Mouse (Mus musculus): ENCODE data around the gene Sdr9c7. TPM values are rescaled to one million over a fixed set of nuclear protein-coding genes. Genes with fewer than 3 reads are reported as not detected.
"Not testable (repeated sequence)": the region's sequence is repeated elsewhere in the genome, so short reads cannot be mapped to it uniquely, and the experiment has no call there.

Gene Sdr9c7
- polyA plus RNA-seq, 1 experiment from 2014 or later = not detected

DNA sequence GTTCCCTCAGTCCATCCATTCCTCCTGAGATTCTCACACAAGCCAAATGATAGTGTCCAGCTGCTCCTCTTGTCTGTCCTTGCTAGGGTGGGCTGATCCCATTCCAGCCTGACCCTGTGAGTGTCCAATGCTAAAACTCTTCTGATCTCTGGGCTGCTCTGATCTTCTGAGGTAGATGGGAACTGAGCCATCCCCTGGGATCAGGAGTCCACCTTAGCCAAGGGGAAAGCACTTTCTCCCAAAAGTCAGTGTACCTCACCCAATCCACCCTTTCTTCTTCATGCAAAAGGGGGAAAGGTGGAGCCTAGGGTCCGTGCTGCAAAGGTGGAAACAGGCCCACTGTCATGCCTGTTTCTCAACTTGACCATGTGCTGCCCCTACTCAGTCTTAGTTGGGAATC, 6.8 kb upstream of the Sdr9c7 start:
- no peaks in the 10 kb centered on the region for H3K9me3 ChIP-seq (replicated peaks)
- no peak overlapping the region for H3K4me3 ChIP-seq
- peaks cover 5% of the 10 kb centered on the region; the same call in 1 of the 2 replicates for H3K4me1 ChIP-seq
- no peak overlapping the region for H3K4me2 ChIP-seq (replicated peaks)
- H3K9ac ChIP-seq = no peak overlapping the region
- H3K36me3 ChIP-seq = no peaks in the 10 kb centered on the region
- ATAC-seq (ENCODE audit: low FRiP score) = no peak
- WGBS = 83% methylated on average over 1 of the region's 1 CpGs
- H3K27ac ChIP-seq = no peak overlapping the region
- H3K27me3 ChIP-seq = no peaks in the 10 kb centered on the region

GRCm38 (mm10) chr10:127893163-127894022, 4.9 kb upstream of the Sdr9c7 start:
- H3K27ac ChIP-seq; ATAC-seq (ENCODE audit: low FRiP score); H3K4me1 ChIP-seq; H3K9ac ChIP-seq; H3K27me3 ChIP-seq; H3K9me3 ChIP-seq (replicated peaks); H3K4me3 ChIP-seq; H3K4me2 ChIP-seq (replicated peaks); H3K36me3 ChIP-seq: not testable (repeated sequence)
- WGBS = 69% methylated on average over 5 of the region's 5 CpGs

- H3K27me3 ChIP-seq = no peaks in the 10 kb centered on the region
- no peak overlapping the region for H3K4me2 ChIP-seq (replicated peaks)
- H3K4me3 ChIP-seq = no peak overlapping the region
- H3K27ac ChIP-seq = no peak overlapping the region
- no peak for ATAC-seq (ENCODE audit: low FRiP score)
- no peak overlapping the region for H3K9ac ChIP-seq
- 76% methylated on average over 5 of the region's 5 CpGs for WGBS
- H3K4me1 ChIP-seq = no peaks in the 10 kb centered on the region
- H3K9me3 ChIP-seq (replicated peaks) = no peaks in the 10 kb centered on the region
- no peaks in the 10 kb centered on the region for H3K36me3 ChIP-seq
These were observed 1.6 kb upstream of the Sdr9c7 start for GRCm38 (mm10) chr10:127896705-127897104.

DNA sequence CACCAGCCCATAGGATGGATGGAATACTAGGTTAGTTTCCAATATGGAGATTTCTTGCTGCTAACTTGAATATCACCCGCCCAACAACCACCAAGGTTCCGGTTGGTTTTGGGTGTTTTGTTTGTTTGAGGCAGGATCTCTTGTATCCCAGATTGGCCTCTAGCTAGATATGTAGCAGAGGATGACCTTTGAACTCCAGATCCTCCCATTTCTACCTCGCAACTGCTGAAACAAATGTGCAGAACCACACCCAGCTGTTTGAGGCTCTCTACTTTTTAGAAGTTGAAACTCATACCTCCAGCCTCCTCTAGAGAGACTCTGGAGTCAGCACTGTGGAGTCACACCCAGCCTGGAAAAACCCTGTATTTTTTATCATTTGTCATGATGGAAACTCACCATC, 812 bp upstream of the Sdr9c7 start:
- no peak overlapping the region for H3K4me3 ChIP-seq
- H3K4me2 ChIP-seq (replicated peaks) = no peak overlapping the region
- no peak overlapping the region for H3K27ac ChIP-seq
- no peak for ATAC-seq (ENCODE audit: low FRiP score)
- no peaks in the 10 kb centered on the region for H3K9me3 ChIP-seq (replicated peaks)
- no peaks in the 10 kb centered on the region for H3K27me3 ChIP-seq
- no peaks in the 10 kb centered on the region for H3K36me3 ChIP-seq
- WGBS = 88% methylated on average over 3 of the region's 3 CpGs
- H3K4me1 ChIP-seq = no peaks in the 10 kb centered on the region
- H3K9ac ChIP-seq = no peak overlapping the region

DNA sequence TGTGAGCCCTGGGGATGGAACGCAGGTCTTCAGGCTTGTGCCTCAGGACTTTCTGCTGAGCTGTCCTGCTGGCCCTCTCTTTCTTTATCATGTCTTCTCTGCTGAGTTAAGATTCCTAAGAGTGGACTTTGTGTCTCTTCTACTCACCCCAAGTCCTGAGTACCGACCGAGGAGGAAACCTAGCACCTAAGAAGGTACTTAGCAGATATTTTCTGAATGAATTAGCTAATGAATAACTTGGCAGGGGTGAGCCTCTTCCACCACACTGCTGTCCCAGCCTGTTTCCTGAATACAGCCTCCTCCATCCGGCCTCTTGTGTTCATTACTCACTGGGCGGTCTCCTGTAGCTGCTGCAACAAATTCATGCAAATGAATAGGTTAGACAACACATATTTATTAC, 1.5 kb downstream of the Sdr9c7 start:
- ATAC-seq (ENCODE audit: low FRiP score) = no peak
- H3K4me1 ChIP-seq = no peaks in the 10 kb centered on the region
- 65% methylated on average over 5 of the region's 5 CpGs for WGBS

DNA sequence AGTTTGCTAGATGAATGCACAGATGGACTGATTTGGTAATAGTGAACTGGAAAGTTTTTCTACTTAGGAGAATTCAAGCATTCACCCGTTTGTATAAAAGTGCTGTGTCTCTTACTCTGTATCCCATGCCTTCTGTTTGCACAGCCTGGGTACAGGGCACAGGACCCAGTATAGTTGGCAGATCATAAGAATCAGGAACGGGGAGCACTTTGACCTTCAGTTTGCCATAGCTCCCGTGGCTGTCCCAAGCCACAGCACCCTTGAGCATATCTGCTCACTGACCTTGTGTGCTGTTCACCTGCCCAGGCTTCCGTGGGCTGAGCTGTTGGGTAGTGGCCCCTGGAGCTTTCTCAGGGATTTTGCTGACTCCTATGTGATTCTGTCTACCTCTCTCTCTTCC, 3.4 kb downstream of the Sdr9c7 start:
- H3K4me1 ChIP-seq = 0 out of 2 replicates have a peak, but pooled peaks cover 3% of the 10 kb centered on the region
- H3K9me3 ChIP-seq (replicated peaks) = no peaks in the 10 kb centered on the region
- no peak overlapping the region for H3K9ac ChIP-seq
- no peaks in the 10 kb centered on the region for H3K36me3 ChIP-seq
- no peak overlapping the region for H3K4me2 ChIP-seq (replicated peaks)
- 86% methylated on average over 4 of the region's 4 CpGs for WGBS
- ATAC-seq (ENCODE audit: low FRiP score) = no peak
- no peak overlapping the region for H3K27ac ChIP-seq
- no peaks in the 10 kb centered on the region for H3K27me3 ChIP-seq
- H3K4me3 ChIP-seq = no peak overlapping the region

More for the DNA sequence above, 1.5 kb downstream of the Sdr9c7 start:
- no peaks in the 10 kb centered on the region for H3K9me3 ChIP-seq (replicated peaks)
- H3K27ac ChIP-seq = no peak overlapping the region
- no peak overlapping the region for H3K9ac ChIP-seq
- no peaks in the 10 kb centered on the region for H3K27me3 ChIP-seq
- no peaks in the 10 kb centered on the region for H3K36me3 ChIP-seq
- no peak overlapping the region for H3K4me2 ChIP-seq (replicated peaks)
- no peak overlapping the region for H3K4me3 ChIP-seq

DNA sequence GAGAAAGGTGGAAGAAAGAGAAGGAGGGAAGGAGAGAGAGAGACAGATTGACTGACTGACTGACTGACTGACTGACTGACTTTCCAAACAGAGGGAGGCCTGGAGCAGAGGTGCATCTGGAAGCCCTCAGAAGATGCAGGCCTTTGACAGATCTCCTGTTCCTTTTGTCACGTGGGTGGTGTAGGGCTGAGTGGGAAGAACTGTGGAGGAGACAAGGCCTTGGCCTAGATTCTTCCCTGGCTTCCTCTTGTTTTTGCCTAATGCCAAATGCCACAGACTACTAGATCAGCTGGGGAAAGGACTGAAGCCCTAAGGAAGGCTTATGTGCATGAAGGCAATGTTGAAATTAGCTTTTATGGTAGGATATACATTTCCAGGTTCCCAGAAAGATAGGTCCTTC, 4.8 kb downstream of the Sdr9c7 start:
- Histone ChIP-seq H3K9ac (no peak overlapping the region), H3K4me1 (0 out of 2 replicates have a peak, but pooled peaks cover 3% of the 10 kb centered on the region), H3K4me2 (replicated peaks) (no peak overlapping the region), H3K27me3 (no peaks in the 10 kb centered on the region), H3K27ac (no peak overlapping the region), H3K4me3 (no peak overlapping the region), H3K9me3 (replicated peaks) (no peaks in the 10 kb centered on the region), H3K36me3 (no peaks in the 10 kb centered on the region)
- WGBS = 68% methylated on average over 1 of the region's 1 CpGs
- ATAC-seq (ENCODE audit: low FRiP score) = no peak

- Histone ChIP-seq H3K4me3 (no peak overlapping the region), H3K9me3 (replicated peaks) (no peaks in the 10 kb centered on the region), H3K27ac (no peak overlapping the region), H3K4me2 (replicated peaks) (no peak overlapping the region), H3K4me1 (0 out of 2 replicates have a peak, but pooled peaks cover 3% of the 10 kb centered on the region), H3K27me3 (no peaks in the 10 kb centered on the region), H3K36me3 (no peaks in the 10 kb centered on the region), H3K9ac (no peak overlapping the region)
- no peak for ATAC-seq (ENCODE audit: low FRiP score)
- 73% methylated on average over 7 of the region's 7 CpGs for WGBS
These were observed 6.6 kb downstream of the Sdr9c7 start for GRCm38 (mm10) chr10:127904718-127905446.

- H3K4me2 ChIP-seq (replicated peaks) = no peak overlapping the region
- no peak overlapping the region for H3K27ac ChIP-seq
- H3K9ac ChIP-seq = no peak overlapping the region
- H3K9me3 ChIP-seq (replicated peaks) = no peaks in the 10 kb centered on the region
- no peak for ATAC-seq (ENCODE audit: low FRiP score)
- no peaks in the 10 kb centered on the region for H3K27me3 ChIP-seq
- H3K4me1 ChIP-seq = 0 out of 2 replicates have a peak, but pooled peaks cover 3% of the 10 kb centered on the region
- no peak overlapping the region for H3K4me3 ChIP-seq
- no peaks in the 10 kb centered on the region for H3K36me3 ChIP-seq
- WGBS = 50% methylated on average over 2 of the region's 2 CpGs
These were observed 7.8 kb downstream of the Sdr9c7 start for GRCm38 (mm10) chr10:127906138-127906537.

GRCm38 (mm10) chr10:127907386-127907951, 9.2 kb downstream of the Sdr9c7 start:
- no peak overlapping the region for H3K4me2 ChIP-seq (replicated peaks)
- H3K9ac ChIP-seq = no peak overlapping the region
- ATAC-seq (ENCODE audit: low FRiP score) = no peak
- 0 out of 2 replicates have a peak, but pooled peaks cover 3% of the 10 kb centered on the region for H3K4me1 ChIP-seq
- H3K36me3 ChIP-seq = no peaks in the 10 kb centered on the region
- H3K9me3 ChIP-seq (replicated peaks) = no peaks in the 10 kb centered on the region
- H3K4me3 ChIP-seq = no peak overlapping the region
- no peaks in the 10 kb centered on the region for H3K27me3 ChIP-seq
- no peak overlapping the region for H3K27ac ChIP-seq

DNA sequence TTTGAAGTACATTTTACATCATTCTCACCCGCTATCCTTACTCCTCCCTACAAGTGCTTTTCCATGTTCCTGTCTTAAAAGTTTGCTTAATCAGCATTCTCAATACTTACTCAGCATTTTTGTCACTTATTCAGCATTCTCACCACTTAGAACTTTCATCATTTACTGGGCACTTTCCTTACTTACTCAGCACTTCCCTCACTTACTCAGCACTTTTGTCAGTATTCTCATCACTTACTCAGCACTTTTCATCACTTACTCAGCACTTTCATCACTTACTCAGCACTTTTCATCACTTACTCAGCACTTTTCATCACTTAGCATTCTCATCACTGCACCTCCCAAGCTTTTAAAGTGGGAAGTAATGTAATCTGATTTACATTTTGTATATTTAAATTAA, 17.3 kb downstream of the Sdr9c7 start:
- H3K4me3 ChIP-seq = no peak overlapping the region
- no peaks in the 10 kb centered on the region for H3K4me1 ChIP-seq
- no peak overlapping the region for H3K27ac ChIP-seq
- no peaks in the 10 kb centered on the region for H3K36me3 ChIP-seq
- no peaks in the 10 kb centered on the region for H3K9me3 ChIP-seq (replicated peaks)
- no peak overlapping the region for H3K9ac ChIP-seq
- H3K27me3 ChIP-seq = no peaks in the 10 kb centered on the region
- ATAC-seq (ENCODE audit: low FRiP score) = no peak
- 98% methylated on average over 1 of the region's 1 CpGs for WGBS
- no peak overlapping the region for H3K4me2 ChIP-seq (replicated peaks)

DNA sequence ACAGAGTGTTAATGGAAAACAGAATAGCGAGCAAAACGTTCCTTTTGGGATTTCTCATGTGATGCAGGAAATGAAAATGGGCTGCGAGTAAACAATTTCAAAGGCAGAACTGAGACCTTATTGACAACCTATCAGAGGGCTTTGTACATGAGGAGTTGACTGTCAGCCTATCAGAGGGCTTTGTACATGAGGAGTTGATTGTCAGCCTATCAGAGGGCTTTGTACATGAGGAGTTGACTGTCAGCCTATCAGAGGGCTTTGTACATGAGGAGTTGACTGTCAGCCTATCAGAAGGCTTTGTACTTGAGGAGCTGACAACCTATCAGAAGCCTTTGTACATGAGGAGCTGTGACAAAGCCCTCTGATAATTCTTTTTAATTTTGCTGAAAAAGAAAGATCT, 18.9 kb downstream of the Sdr9c7 start:
- H3K9me3 ChIP-seq (replicated peaks); H3K4me1 ChIP-seq; H3K36me3 ChIP-seq; H3K4me3 ChIP-seq; H3K27me3 ChIP-seq; ATAC-seq (ENCODE audit: low FRiP score); H3K9ac ChIP-seq; H3K4me2 ChIP-seq (replicated peaks); H3K27ac ChIP-seq: not testable (repeated sequence)
- 85% methylated on average over 3 of the region's 3 CpGs for WGBS

All from hindbrain, embryonic 12.5 days (tissue).